ENCODE assay signal across 9 mouse cellular contexts in the genomic region with DNA sequence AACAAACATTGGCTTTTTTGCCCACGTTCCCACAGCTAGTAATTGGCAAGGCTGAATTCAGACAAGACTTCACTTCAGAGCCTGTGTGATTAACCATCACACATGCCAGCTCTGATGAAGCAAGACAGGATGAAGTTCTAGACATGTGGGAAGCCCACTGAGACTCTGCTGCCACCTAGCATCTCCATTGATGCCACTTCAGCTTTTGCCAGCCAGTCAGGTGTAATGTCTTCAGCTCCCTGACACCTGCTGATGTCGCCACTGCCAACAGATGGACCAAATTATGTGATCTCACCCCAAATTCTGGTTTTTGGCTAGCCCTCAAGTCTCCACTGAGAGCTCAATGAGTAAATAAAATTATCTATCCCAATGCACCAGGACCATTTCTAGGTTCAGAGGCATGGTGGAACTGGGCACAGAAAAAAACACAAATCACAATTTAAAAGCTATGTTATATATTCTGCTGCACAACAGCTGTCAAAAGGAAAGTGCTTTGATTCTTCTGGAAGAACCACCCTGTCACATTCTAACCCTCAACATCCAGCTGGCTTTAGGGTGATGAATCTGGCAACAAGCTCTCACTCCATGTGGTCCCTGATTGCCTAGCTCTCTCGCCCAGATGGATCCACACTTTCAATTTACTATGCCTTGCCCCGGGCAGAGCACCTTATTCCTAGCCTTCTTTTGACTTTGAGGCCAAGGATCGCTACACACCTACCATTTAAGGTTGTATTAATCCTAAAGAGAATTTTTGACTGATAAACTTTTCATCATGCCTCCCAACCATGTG.
DNase-seq lines count a peak whose midpoint lies in the region; ATAC-seq and TF ChIP-seq lines count a peak whose summit lies in the region.
"Had no signal": no experiment of that assay in that cellular context is flagged by ENCODE, and none has a peak within 500 bp of the region (broad histone marks: within the 10 kb centered on the region; RNA-seq: fewer than 3 reads in every experiment).

No protein-coding gene starts in this region.

- in situ Hi-C loops in CH12.LX (cut with MboI; ENCODE audit: low pct_ligation_motif_present, low pct_unique_long_range_greater_than_20kb, low sequenced_read_pairs), result no loop called here

- no peak overlapping the region for H3K9ac ChIP-seq in kidney, embryonic 15.5 days
- H3K9ac ChIP-seq in CH12.LX (ENCODE audit: insufficient read depth, low read depth), result no peak overlapping the region
- H3K9ac ChIP-seq in forebrain, embryonic 16.5 days (replicated peaks; ENCODE audit: low read depth, low read length), result no peak overlapping the region
- H3K9ac ChIP-seq: limb, embryonic 15.5 days had no signal

- TF ChIP-seq POLR2A in CH12.LX (IDR thresholded peaks at IDR 0.05; ENCODE audit: low read depth, low read length), result no peak

- H3K9me3 ChIP-seq in kidney, embryonic 15.5 days (replicated peaks), result no peaks in the 10 kb centered on the region
- H3K9me3 ChIP-seq in CH12.LX (replicated peaks; ENCODE audit: low read length), result no peaks in the 10 kb centered on the region
- H3K9me3 ChIP-seq in forebrain, embryonic 16.5 days (ENCODE audit: control insufficient read depth, low read length), result no peaks in the 10 kb centered on the region
- H3K9me3 ChIP-seq: limb, embryonic 15.5 days had no signal

- no peaks in the 10 kb centered on the region for H3K36me3 ChIP-seq in kidney, embryonic 15.5 days
- no peaks in the 10 kb centered on the region for H3K36me3 ChIP-seq in CH12.LX (replicated peaks in 1 of 2; ENCODE audit: control insufficient read depth in 1 of 2, insufficient read depth in 1 of 2, low read length in 1 of 2)
- no peaks in the 10 kb centered on the region for H3K36me3 ChIP-seq in forebrain, embryonic 16.5 days (ENCODE audit: control insufficient read depth, insufficient read depth)
- H3K36me3 ChIP-seq: limb, embryonic 15.5 days had no signal

- intact Hi-C loops in gastrocnemius, postnatal 14 days (cut with DNase I; ENCODE audit: low total_unique reads), result no loop called here

- dilution Hi-C loops in CH12.LX (cut with MboI; ENCODE audit: extremely low pct_ligation_motif_present, extremely low pct_unique_long_range_greater_than_20kb, low sequenced_read_pairs), result no loop called here

- H3K4me1 ChIP-seq in kidney, embryonic 15.5 days, result no peaks in the 10 kb centered on the region
- H3K4me1 ChIP-seq in CH12.LX (ENCODE audit: control insufficient read depth in 1 of 2, insufficient read depth in 2 of 2), result no peaks in the 10 kb centered on the region
- H3K4me1 ChIP-seq in forebrain, embryonic 16.5 days (replicated peaks; ENCODE audit: control insufficient read depth, insufficient read depth, low read length), result no peaks in the 10 kb centered on the region; the same call in 1 of the 2 replicates
- H3K4me1 ChIP-seq: limb, embryonic 15.5 days had no signal

- ATAC-seq in kidney, embryonic 15.5 days (replicated peaks; ENCODE audit: low FRiP score), result no peak
- peak; percentile 61; the same call in 1 of the 2 replicates for ATAC-seq in forebrain, embryonic 16.5 days
- ATAC-seq in megakaryocyte progenitor cell, adult 5-6 weeks (replicated peaks; ENCODE audit: poor library complexity), result no peak

- H3K79me2 ChIP-seq in CH12.LX (replicated peaks; ENCODE audit: control insufficient read depth, extremely low read depth, insufficient read depth, poor library complexity, severe bottlenecking), result no peaks in the 10 kb centered on the region

- 92% methylated on average over 5 of the region's 5 CpGs for WGBS in kidney, embryonic 15.5 days
- 66% methylated on average over 5 of the region's 5 CpGs for WGBS in forebrain, embryonic 16.5 days

- no peak overlapping the region for H3K4me2 ChIP-seq in kidney, embryonic 15.5 days
- H3K4me2 ChIP-seq in CH12.LX (ENCODE audit: insufficient read depth, low read depth, poor library complexity, severe bottlenecking), result no peak overlapping the region
- no peak overlapping the region for H3K4me2 ChIP-seq in forebrain, embryonic 16.5 days (ENCODE audit: low read length)
- H3K4me2 ChIP-seq: limb, embryonic 15.5 days had no signal

- TF ChIP-seq CTCF in CH12.LX (conservative IDR thresholded peaks at IDR 0.05 in 1 of 2, IDR thresholded peaks at IDR 0.05 in 1 of 2; ENCODE audit: low read depth in 2 of 2, low read length in 2 of 2), result peak in 1 of 2 experiments; percentile 41; a peak in 2 of 4 replicates

- no peaks in the 10 kb centered on the region for H3K27me3 ChIP-seq in kidney, embryonic 15.5 days
- H3K27me3 ChIP-seq in CH12.LX (replicated peaks), result no peaks in the 10 kb centered on the region
- H3K27me3 ChIP-seq in forebrain, embryonic 16.5 days (replicated peaks; ENCODE audit: control insufficient read depth, insufficient read depth, low read length), result no peaks in the 10 kb centered on the region
- H3K27me3 ChIP-seq: limb, embryonic 15.5 days had no signal

- TF ChIP-seq EP300 in CH12.LX (IDR thresholded peaks at IDR 0.05; ENCODE audit: low read length), result no peak

- H3K27ac ChIP-seq in kidney, embryonic 15.5 days, result no peak overlapping the region
- H3K27ac ChIP-seq in CH12.LX (ENCODE audit: insufficient read depth, low read depth), result no peak overlapping the region
- no peak overlapping the region for H3K27ac ChIP-seq in forebrain, embryonic 16.5 days (ENCODE audit: low read length)
- H3K27ac ChIP-seq: limb, embryonic 15.5 days had no signal

- peak; percentile 27 for TF ChIP-seq RAD21 in CH12.LX (IDR thresholded peaks at IDR 0.05; ENCODE audit: low read depth, low read length)

- no peak overlapping the region for H3K4me3 ChIP-seq in kidney, embryonic 15.5 days (replicated peaks)
- no peak overlapping the region for H3K4me3 ChIP-seq in CH12.LX (replicated peaks in 1 of 3; ENCODE audit: low read depth in 2 of 3, low read length in 2 of 3, poor library complexity in 1 of 3)
- H3K4me3 ChIP-seq in forebrain, embryonic 16.5 days (replicated peaks; ENCODE audit: low read length), result no peak overlapping the region
- H3K4me3 ChIP-seq: limb, embryonic 15.5 days had no signal

- DNase-seq in adrenal gland, postnatal 14 days, result peak; percentile 52
- no peak for DNase-seq in adrenal gland, postnatal 25 days
- peak; percentile 28 for DNase-seq in kidney, postnatal 10 days
- DNase-seq in CH12.LX (ENCODE audit: extremely low read depth), result no peak
- no peak for DNase-seq in gastrocnemius, postnatal 14 days

TF ChIP-seq in CH12.LX, 34 proteins besides CTCF, POLR2A, EP300 and RAD21:
- TF ChIP-seq NRF1 (IDR thresholded peaks at IDR 0.05; ENCODE audit: low read depth, low read length) (no peak), SMC3 (IDR thresholded peaks at IDR 0.05; ENCODE audit: low read depth, low read length) (no peak), JUN (IDR thresholded peaks at IDR 0.05; ENCODE audit: insufficient read depth, low read depth, low read length) (no peak), TBP (conservative IDR thresholded peaks at IDR 0.05; ENCODE audit: low read depth, low read length) (no peak), MAFK (IDR thresholded peaks at IDR 0.05; ENCODE audit: insufficient replicate concordance, low read length) (no peak), POLR2AphosphoS2 (IDR thresholded peaks at IDR 0.05; ENCODE audit: low read depth, low read length) (no peak), BHLHE40 (IDR thresholded peaks at IDR 0.05; ENCODE audit: low read depth, low read length) (no peak), PAX5 (IDR thresholded peaks at IDR 0.05; ENCODE audit: low read length) (no peak), ZKSCAN1 (IDR thresholded peaks at IDR 0.05; ENCODE audit: borderline replicate concordance, low read depth, low read length) (no peak), UBTF (IDR thresholded peaks at IDR 0.05; ENCODE audit: low read depth, low read length) (no peak), HCFC1 (IDR thresholded peaks at IDR 0.05; ENCODE audit: low read depth, low read length) (no peak), MXI1 (IDR thresholded peaks at IDR 0.05; ENCODE audit: low read depth, low read length) (no peak), RCOR1 (conservative IDR thresholded peaks at IDR 0.05; ENCODE audit: low read depth, low read length) (no peak), KAT2A (IDR thresholded peaks at IDR 0.05; ENCODE audit: insufficient replicate concordance, low read length) (no peak)

Comparison
In these comparisons a context has a peak if more than half of its experiments do, and no peak if none do; other contexts are left out.
1. DNase-seq: peak in adrenal gland, postnatal 14 days (single experiment) and kidney, postnatal 10 days (single experiment); none in adrenal gland, postnatal 25 days (single experiment), CH12.LX (single experiment) and gastrocnemius, postnatal 14 days (single experiment).